Mouse (Mus musculus) embryo, embryonic 11.5 days (tissue): Measurements from ENCODE around the gene Elmo2.
A peak's percentile ranks its signal among the peaks of the same experiment; 100 is the strongest.

Source experiments
- DNase-seq: peaks from one replicate; pipeline ENCODE4 v3.0.0-alpha.2; 2012; ENCODE audit warnings: low read depth, low spot score

The Elmo2 gene

DNA sequence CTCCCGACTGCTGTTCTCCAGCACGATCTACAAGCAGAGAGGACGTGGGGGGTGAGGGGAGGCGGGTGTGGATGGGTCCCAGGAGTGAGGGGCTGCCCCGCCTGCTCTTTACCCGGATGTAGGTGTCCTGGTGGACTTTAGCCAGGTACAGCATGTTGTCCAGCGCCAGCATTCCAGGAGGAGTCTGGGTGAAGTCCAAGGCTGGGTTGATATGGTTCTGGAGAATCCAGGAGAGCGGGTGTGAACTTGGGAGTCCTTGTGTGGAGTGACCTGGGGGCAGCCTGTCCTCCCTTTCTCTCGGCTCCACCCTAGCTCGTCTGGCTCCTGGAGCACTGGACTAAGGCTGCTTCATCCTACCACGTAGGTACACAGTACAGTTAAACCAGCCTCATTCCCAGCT is 28.9 kb downstream of the Elmo2 start:
- DNase-seq, result no peak

DNA sequence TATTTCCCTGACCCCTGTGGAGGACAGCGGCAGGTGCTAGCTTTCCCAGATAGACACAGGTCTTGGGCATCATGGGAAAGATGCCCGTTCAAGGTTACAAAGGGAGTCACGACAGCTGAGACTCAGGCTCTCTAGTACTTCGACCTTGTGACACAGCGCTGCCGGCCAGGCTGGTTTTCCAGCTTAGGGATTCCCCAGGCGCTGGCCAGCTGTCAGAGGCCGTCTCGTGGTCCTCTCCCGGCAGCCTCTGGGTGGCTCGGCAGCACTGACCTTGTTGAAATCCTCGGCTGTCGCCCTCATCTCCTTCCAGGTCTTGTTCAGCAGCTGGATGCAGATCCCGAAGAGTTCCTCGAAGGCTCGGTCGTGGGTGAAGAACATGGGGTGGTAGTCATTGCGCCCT is 29.7 kb downstream of the Elmo2 start:
- DNase-seq, result no peak

DNA sequence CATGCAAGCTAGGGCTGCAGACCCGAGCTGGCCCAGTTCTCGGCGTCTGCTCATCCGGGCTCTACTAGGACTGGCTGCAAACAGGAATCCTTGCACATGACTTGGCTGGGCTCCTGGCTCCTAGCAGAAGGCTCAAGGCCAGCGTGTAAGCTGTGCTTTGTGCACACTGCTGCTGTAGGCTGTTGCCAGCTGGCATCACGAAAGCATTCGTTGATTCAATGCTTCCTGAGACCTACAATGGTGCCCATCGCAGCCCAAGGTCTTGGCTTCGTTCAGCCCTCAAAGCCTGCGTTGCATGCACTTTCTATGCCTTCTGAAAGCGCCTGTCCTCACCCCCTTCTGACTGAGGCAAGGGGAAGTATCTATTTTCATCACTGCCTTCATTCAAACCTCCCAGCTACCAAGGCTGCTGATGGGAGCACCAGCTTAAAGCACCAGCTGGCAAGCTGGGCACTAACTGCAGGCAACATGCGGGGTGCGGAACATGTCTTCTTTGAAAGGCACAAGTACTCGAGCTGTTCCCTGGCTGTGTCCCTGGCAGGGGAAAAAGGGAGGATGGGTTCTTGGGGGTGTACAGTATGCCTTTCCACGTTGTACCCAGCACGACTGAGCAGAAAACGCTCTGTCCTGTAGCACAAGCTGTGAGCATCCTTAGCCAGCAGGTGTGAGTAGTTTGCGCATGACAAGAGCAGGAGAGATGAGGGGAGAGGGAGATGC is 37.8 kb downstream of the Elmo2 start:
- no peak for DNase-seq

DNA sequence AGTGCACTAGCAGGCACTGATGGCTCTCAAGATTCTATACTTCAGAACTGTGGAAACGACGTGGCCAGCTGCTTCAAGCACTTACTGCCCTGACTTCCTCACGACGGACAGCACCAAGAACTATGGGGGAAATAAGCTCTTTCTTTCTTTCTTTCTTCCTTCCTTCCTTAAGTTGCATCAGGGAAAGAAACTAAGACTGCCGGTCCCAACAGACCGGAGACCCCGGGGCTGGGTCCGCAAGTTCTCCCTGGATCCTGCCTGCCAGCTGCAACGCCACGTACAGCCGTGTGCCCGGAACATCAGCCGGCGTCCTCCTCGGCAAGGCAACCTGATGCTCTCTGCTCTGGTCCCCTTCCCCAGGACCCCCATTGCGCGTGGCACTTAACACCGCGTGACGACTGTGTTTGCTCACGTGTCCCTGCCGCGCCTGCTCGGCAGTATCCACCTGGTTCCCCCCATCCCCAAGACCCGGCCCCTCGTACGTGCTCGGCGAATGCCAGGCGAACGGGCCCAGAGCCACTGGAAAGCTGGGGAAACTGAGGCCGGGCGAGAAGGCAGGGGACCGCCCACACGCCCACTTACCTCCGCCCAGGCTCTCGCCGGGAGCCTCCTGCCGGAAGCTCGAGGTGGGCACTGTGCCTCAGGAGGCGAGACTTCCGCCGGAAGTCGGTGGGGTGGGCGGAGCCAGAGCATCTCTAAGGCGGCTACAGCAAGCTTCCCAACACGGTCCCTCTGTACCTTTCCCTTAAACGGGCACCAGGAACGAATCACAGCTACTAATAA is 38.9 kb downstream of the Elmo2 start, which contains the start of gene Slc35c2:
TSS of gene Slc35c2 (minus strand) at position 668 of the 783 bp plus-strand sequence.
- DNase-seq, result peak; percentile 85

DNA sequence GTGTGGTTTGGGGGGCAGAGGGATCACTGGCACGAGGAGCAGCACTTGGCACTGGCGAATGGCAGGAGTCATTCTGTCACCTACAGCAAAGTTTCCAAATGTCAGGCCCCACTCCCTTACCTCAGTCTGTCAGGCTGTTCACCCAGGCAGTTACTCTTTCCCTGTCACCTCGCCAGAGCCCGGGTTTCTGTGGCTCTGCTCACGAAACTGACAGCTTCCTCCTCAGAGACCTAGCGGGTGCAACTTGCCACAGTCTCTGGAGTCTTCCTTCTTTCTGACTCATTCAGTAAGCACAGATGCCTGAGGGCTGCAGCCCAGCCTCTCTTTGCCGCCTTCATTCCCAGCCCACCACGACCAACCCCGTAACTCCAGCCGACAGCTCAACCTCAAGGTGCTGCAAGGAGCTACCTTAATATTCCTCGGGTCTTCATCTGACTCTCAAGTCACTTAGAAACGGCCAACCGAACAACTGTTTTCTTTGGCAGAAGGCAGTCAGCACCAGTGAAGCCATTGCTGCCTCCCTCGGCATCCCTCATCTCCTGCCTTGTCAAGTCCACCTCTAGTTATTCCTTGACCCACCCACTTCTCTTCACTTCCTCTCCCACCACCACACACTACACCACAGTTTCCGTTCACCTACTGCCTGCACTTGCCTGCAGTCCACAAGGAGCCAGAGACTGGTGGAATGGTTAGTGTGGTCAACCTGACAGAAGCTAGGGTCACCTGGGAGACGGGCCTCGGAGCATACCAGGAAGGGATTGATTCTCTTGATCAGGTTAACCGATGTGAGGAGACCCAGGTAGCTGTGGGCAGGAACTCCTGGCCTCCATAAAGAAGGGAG is 39.7 kb downstream of the Elmo2 start:
- no peak for DNase-seq

DNA sequence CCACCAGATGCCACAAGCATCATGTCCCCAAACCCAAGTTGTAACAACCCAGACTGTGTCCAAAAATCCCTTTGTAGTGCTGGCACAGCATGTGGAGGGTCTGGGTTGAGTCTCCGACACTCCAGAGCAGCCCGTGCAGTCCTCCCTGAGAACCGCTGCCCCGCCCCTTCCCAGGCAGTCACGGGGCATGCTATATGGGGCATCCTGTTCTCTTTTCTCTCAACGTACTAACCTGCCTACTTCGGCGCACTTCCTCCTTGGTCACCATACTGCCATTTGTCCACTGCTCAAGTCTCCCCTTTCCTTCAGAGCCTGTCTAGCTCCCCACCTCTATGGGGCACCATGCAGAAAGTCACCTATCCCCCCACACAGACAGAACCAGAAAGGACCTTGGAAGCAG is 40.7 kb downstream of the Elmo2 start:
- DNase-seq, result no peak

DNA sequence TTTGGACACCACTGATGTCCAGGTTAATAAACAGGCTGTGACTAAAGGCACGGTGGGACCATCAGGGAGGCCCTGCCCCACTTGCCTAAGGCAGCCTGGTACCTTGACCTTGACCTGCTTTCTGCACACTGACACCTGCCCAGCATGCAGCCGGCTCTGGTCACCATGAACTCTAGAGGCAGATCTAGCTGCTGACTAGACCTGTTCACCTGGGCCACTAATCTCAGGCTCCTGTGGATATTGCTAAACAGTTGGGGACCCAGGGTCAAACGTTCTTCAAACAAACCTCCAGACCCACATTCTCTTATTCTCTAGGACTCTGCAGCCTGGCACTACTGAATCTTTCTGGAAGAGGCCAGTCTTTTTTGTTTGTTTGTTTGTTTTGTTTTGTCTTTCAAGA is 41.2 kb downstream of the Elmo2 start:
- DNase-seq, result no peak

DNA sequence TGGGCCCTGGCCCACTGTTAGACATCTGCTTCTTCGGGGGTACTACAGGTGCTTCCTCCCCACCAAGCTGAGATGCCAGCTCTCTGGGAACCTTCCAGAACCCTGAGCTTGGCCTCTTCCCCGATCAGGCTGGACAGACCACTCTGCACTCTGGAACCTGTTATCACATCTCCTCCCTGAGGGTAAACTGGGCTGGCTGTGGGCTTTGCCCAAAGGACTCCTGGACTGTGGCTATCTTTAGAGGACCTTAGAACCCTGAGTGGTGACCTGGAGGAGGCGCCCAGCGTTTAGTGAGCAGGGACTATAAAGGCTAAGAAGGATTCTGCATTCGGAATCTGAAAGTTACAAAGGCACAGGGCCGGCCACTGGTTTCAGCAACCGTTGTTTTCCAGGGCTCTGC is 41.9 kb downstream of the Elmo2 start:
- no peak for DNase-seq

DNA sequence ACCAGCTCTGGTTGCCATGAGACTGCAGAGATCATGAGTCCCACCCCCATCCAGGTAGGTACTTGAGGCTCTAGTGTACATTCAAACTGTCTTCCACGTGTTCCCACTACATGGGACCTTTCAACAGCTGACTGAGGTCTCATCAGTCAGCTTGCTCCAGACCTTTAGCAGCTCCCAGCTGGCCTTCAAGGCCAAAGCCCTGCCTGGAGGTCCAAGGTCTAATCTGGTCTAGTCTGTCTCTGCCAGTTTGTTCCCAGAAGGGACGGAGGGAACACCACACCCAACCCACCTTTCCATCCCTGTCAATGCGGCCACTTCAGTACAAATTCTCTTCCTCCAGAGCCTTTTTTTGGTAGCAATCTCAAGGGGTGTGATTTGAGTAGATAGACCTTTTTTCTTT is 42.6 kb downstream of the Elmo2 start:
- no peak for DNase-seq

DNA sequence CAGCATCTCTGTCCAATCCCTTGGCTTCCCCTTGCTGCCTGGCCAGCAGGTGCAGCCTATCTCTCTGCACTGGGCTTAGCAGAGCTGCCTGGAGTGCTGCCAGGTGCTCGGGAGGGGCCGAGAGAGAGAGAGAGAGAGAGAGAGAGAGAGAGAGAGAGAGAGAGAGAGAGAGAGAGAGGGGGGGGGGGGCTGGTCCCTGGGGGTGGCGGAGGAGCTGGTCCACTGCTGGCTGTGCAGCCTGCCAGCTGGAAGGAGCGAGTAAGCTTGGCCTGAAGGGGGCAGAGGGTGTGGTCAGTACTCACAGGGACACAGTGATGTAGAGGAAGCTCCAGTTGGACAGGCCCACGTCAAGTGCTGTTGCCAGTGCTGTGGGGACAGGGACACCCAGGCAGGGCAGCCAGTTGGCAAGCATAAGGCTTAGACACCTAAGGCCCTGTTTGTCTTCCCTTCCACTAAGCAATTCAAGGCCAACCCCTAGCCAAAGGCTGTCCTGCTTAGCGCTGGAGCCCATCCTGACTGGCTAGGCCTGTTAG is 44.4 kb downstream of the Elmo2 start:
- no peak for DNase-seq

DNA sequence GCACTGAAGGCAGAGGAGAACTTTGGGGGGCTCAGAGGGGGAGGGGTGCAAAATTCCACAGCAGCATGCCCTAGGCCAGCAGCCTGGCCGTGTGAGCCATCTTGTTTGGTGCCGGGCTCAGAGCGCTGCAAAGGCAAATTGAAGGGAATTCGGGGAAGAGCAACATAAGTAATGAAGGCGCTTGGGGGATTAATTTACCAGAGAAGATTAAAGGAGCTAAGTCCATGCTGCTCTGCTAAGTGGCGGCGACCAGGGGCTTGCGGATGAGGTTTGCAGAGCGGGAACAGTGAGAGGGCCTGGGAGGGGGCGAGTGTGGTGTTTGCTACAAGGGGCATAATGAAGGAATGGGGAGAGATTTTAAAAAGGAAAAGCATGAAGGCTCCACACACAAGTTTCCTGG is 46.9 kb downstream of the Elmo2 start:
- no peak for DNase-seq

DNA sequence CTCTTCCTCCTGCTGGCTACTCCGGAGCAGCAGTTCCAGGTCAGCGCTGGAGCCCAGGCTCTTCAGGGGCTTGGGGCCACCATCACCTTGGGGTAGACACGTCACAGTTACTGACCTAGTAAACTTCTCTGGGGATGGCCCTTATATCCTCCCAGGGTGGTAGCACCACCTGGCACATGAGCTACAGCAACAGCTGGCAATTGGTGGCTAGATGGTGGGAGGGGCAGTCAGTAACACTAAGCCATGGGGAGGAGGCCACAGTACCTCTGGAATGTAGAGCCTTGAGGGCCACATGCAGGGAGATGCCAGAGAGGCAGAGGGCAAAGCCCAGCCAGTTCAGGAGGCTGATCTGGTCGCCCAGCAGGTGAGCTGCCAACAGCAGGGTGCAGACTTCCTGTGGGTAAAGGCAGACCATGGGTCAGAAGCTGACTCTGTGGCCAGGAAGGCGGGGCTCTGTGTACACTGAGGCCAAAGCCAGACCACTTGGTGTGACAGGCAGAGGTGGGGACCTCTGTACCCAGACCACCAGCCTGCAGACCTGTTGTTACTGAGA is 49.0 kb downstream of the Elmo2 start:
- no peak for DNase-seq

DNA sequence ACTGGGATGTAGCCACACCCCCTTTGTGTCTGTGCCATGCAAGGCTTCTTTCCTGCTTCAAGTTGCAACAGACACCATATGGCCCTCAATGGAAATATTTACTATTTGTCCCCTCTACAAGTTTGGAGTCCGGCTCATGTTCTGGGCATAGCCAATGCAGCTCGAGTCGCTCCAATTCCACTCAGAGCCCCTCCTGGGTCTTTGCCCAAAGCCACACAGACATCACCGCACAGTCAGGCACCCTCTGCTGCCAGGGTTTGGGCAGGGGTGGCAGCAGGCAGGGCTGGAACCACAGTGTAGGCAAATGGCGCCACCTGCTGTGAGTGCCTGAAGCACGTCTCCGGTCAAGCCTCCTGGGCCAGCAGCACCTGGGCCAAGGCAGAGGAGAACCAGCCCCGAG is 50.5 kb downstream of the Elmo2 start:
- peak; percentile 29 for DNase-seq

DNA sequence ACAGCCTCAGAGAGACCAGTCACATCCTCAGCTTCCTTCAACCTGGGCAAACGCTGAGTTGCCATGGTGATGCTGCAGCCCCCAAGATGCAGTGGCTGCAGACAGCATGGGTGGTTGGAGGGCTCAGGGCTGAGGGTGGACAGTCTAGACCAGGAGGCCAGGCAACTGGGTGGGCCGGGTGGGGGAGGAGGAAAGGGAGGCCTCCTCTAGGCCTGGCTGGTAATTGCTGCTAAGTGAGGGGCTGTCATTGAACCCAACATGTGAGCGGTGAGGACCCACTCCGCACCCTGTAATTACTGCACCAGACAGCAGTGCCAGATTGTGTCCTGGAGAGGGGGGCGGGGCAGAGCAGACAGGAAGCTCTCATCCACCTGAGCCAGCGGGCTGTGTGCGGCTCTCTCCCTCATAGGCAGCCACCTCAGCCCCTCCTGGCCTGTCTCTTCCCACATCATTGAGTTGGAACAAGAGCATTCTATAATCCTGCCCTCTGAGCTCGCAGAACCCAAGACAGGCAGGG is 51.1 kb downstream of the Elmo2 start:
- no peak for DNase-seq

DNA sequence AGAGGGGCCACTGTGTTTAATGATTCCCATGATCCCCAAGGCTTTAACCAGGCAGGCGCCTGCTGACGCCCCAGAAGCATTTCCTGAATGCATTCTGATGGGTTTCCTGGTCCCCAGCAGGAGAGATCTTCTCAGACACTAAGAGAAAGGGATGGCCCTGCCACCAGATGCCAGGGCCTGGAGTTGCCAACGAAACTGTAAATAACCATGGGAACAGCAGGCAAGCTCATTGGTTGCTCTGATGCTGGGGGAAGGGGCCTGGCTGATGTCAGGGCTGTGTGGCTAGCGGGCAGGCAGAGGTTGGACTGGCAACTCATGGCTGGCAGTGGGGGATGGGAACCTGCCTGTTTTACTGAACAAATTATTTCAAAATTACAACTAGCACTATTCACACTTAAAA is 52.7 kb downstream of the Elmo2 start:
- no peak for DNase-seq

DNA sequence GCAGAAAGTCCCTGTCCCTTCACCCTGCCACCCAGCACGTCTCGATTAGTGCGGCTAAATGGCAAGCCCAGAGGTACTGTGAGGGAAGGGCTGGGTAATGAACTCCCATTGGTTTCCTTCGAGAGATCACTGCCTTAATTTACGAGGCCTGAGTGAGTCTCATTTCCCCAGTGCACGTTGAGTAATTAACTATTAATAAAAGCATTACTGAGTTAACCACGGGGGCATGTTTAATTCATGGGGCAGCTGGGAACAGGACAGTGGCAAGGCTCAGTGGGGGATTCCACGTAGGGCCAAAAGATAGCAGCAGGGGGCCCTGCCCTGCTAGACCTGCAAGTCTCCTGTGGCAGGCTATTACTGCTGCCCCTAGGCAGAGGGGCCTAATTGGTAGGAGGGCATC is 55.0 kb downstream of the Elmo2 start:
- no peak for DNase-seq

DNA sequence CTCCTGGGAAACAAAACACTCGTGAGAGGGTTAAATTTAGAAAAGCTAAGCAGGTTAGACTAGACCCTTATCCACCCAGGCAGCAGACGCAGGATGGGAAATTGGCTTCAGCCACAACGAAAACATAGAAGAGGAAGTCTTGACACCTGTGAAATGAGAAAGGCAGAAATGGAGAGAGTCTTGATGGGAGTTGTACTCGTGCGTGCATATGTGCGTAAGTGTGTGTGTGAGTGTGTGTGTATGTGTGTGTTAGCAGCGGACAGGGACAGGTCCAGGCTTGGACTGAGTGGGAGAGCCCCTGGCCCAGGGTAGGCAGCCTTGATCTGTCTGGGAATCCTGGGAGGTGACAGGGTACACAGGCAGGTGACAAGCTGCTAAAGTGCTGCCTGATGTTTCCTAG is 55.4 kb downstream of the Elmo2 start:
- DNase-seq, result no peak

DNA sequence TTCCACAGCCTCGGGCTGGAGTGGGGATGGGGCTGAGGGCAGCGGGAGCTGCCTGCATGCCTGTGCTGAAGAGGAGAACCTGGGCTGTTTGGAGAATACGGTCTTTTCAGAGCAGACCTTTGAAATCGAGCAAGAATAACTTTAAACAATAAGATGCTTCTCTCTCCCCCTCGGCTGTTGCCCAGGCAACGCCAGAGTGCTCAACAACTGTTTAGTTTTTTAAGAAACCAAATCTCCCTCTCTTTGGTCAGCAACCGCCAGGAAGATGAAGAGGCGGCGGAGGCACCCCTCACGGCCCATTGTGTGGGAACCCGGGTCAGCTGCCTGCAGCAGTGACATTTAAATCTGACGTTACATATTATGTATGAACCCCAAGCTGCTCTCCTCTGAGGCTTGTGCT is 59.5 kb downstream of the Elmo2 start:
- DNase-seq, result no peak

DNA sequence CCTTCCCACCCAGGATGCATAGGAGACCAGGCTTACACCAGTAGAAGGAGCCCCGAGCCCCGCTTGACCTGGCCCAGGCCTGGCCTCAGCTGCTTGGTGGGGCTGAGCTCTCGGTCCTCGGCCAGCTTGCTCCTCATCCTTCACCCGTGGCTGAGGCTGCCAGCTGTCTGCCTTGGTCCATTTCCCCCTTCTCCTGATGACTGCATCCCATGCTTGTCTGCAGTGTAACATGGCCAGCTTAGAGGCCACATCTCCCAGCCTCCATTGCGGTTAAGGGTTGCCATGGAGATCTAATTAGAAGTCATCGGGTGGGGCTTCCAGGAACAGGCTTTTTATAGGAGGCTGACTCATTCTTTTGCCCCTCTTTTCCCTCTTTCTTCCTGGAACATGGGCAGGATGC is 62.4 kb downstream of the Elmo2 start:
- DNase-seq, result no peak

DNA sequence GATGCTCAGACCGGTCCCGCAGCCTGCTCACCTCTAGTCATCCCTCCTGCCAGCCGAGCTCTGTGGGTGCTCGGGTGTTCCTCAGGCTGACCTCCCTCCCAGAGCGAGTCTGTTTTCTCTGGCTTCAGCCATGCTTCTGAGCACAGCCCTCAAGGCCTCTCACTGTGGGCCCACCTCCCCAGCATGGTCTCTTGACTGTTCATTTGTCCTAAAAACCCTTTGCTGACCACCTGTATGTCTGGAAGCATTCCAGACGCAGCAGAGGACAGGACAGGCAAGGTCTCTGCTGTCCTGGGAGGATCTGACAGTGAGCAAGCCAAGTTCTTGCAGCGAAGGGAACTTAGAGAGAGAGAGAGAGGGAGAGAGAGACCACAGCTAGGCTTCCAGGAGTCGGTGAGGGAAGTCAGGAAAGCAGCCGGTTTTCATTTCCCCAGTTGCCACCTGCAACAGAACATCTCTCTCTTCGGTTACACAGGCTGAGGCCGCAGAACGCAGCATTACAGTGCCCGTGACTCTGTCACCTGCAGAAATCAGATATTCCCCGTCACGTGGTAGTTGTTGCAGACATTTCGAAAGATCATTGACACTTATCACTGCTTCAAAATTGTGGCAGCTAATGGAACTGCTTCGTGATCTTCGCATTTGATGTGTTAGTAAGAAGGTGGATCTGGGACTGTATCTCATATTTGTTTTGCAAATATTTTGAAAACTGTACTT is 63.8 kb downstream of the Elmo2 start:
- no peak for DNase-seq

DNA sequence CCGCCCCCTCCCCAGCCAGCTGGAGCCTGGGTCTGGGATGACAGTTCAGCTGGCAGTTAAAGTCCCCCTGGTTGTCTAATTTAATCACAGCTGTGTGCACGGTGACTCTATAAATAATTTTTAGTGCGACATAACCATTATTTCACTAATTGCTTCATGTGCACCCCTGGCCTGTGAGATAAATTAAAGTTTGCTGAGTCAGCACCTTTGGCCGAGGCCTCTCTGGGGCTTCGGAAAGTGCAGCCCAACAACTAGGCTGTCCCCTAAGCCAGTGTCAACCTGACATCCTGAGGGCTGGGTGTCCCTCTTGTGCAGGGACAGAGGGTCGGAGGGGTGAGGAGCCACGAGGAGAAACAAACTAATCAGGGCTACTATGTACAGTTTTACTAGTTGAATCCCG is 66.4 kb downstream of the Elmo2 start:
- DNase-seq, result no peak
